Mouse (Mus musculus) megakaryocyte, embryonic 14.5 days (primary cell): ENCODE data around the gene Atg16l1.

Source experiments
- FLI1 ChIP-seq: IDR thresholded peaks from 2 replicates; pipeline ENCODE4 v1.6.1; 2012; ENCODE audit warnings: low read length, inconsistent platforms, mixed read lengths
- GATA1 ChIP-seq: IDR thresholded peaks from 3 replicates; pipeline ENCODE4 v1.6.1; 2012; ENCODE audit warnings: mixed read lengths, low read length, inconsistent platforms, borderline replicate concordance

DNA sequence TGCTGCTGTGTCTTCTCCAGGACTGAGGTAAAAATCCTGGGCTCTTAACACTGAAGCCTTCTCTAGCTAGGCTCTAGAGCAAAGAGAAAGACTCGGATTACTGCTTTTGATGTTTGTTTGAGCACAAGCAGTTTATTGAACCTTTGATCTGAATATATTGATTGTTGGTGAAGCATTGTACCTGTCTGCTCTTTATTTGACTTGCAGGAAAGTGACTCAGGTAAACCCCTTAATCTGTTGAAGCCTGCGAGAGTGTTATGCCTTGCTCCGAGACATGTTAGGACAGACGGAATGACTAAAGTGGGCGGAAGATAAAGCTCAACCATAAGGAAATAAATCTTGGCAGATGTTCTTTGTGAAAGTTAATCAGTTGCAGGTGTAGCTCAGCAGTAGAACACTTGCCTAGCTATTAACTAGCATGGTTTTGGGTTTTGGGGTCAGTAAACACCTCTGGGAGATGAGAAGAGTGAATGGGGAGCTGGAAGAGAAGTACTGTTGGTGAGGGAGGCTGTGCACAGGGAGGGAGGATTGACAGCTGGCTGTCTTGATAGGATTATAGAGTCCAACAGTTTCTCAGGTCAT, 23.6 kb downstream of the Atg16l1 start:
- TF ChIP-seq GATA1 (no peak), FLI1 (no peak)
